Mouse (Mus musculus): ENCODE data around the gene Lrp3. TPM values are rescaled to one million over a fixed set of nuclear protein-coding genes. Genes with fewer than 3 reads are reported as not detected.

Lrp3 gene
- total and polyA plus RNA-seq, 2 experiments from 2014 or later: 21.7 to 159 TPM

GRCm38 (mm10) chr7:35220694-35221365 lies 5.5 kb upstream of the Lrp3 start:
- H3K9me3 ChIP-seq (ENCODE audit: low read length): no peaks in the 10 kb centered on the region
- TF ChIP-seq CTCF (IDR thresholded peaks at IDR 0.05): no peak
- no peaks in the 10 kb centered on the region for H3K36me3 ChIP-seq (ENCODE audit: insufficient read depth, low read length)
- no peak for ATAC-seq (ENCODE audit: low FRiP score)
- H3K4me3 ChIP-seq (ENCODE audit: low read depth, low read length): no peak overlapping the region
- DNase-seq (ENCODE audit: low spot score): no peak
- H3K27me3 ChIP-seq (ENCODE audit: insufficient read depth, low read length): no peaks in the 10 kb centered on the region
- WGBS: 82% methylated on average over 9 of the region's 9 CpGs
- no peak overlapping the region for H3K9ac ChIP-seq (replicated peaks; ENCODE audit: low read length, poor library complexity, severe bottlenecking)
- H3K4me2 ChIP-seq (ENCODE audit: low read depth, low read length, poor library complexity, severe bottlenecking): no peak overlapping the region
- H3K27ac ChIP-seq (ENCODE audit: low read depth, low read length): no peak overlapping the region
- no peaks in the 10 kb centered on the region for H3K4me1 ChIP-seq (ENCODE audit: insufficient read depth, low read length)

DNA sequence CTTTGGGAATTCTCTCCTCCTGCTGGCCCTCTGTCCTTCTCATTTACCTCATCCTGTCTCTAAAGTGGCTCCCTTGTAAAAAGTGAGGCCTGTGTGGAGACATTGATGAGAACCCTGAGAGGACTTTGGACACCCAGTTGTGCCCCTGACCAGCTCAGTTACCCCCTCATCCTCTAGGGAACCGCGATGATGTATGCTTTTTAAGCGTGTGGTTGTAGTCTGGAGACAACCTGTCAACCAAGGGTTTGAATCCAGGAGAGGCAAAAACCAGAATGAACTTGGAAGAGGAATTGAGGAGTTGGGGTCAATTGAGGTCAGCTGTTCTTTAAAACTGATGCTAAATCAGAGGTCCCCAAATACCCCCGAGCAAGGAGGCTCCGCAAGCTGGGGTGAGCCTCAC lies 433 bp upstream of the Lrp3 start:
- no peaks in the 10 kb centered on the region for H3K9me3 ChIP-seq (ENCODE audit: low read length)
- H3K27ac ChIP-seq (ENCODE audit: low read depth, low read length): peak overlapping the region; percentile 90
- peak overlapping the region; percentile 97 for H3K9ac ChIP-seq (replicated peaks; ENCODE audit: low read length, poor library complexity, severe bottlenecking)
- H3K4me2 ChIP-seq (ENCODE audit: low read depth, low read length, poor library complexity, severe bottlenecking): peak overlapping the region; percentile 77
- 55% methylated on average over 5 of the region's 5 CpGs for WGBS
- no peaks in the 10 kb centered on the region for H3K27me3 ChIP-seq (ENCODE audit: insufficient read depth, low read length)
- peaks cover 9% of the 10 kb centered on the region; the same call in 1 of the 2 replicates for H3K36me3 ChIP-seq (ENCODE audit: insufficient read depth, low read length)
- no peak for TF ChIP-seq CTCF (IDR thresholded peaks at IDR 0.05)
- peak; percentile 18 for DNase-seq (ENCODE audit: low spot score)
- H3K4me1 ChIP-seq (ENCODE audit: insufficient read depth, low read length): peaks cover 8% of the 10 kb centered on the region; the same call in 1 of the 2 replicates
- ATAC-seq (ENCODE audit: low FRiP score): no peak
- peak overlapping the region; percentile 87 for H3K4me3 ChIP-seq (ENCODE audit: low read depth, low read length)

DNA sequence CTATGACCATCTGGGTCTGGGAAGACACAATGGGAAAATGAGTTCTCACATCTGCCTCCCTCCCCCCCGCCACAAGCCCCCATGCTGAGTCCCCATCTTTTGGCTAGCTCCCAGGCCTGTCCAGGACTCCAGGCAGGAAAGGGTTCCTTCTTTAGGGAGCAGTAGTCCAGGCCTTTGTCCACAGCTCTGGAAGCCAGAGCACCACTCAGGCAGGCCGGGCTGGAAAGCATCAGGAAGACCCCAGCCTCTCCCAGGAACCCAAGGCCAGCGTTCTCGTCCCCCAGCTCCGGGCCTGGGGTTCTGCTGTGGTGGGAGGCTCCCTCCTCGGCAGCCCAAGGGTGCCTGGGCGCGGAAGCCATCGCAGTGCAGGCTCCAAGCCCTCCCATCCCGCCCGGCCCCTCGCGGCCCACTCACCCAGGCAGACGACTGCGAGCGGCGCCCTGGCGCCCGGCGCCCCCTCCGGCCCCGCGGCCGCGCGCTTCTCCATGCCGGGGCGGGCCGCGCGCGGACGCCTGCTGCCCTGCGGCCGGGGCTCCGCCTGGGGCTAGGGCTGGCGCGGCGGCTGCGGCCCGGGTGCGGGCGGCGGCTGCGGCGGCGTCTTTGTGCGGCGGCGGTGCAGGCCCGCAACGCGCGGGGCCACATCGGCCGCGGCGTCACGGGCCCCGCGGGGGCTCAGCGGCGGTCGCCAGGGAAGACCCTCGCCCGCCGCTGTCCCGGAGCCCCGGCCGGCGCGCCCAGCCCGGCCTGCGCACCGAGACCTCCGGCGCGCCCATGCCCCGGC lies 666 bp downstream of the Lrp3 start:
- Histone ChIP-seq H3K4me1 (ENCODE audit: insufficient read depth, low read length) (peaks cover 8% of the 10 kb centered on the region; the same call in 1 of the 2 replicates), H3K9me3 (ENCODE audit: low read length) (no peaks in the 10 kb centered on the region), H3K27ac (ENCODE audit: low read depth, low read length) (peak overlapping the region; percentile 90), H3K36me3 (ENCODE audit: insufficient read depth, low read length) (peaks cover 16% of the 10 kb centered on the region; the same call in 1 of the 2 replicates), H3K4me2 (ENCODE audit: low read depth, low read length, poor library complexity, severe bottlenecking) (peak overlapping the region; percentile 77), H3K27me3 (ENCODE audit: insufficient read depth, low read length) (no peaks in the 10 kb centered on the region), H3K9ac (replicated peaks; ENCODE audit: low read length, poor library complexity, severe bottlenecking) (peak overlapping the region; percentile 97), H3K4me3 (ENCODE audit: low read depth, low read length) (peak overlapping the region; percentile 87)
- peak; percentile 44 for DNase-seq (ENCODE audit: low spot score)
- peak; percentile 56 for ATAC-seq (ENCODE audit: low FRiP score)
- no peak for TF ChIP-seq CTCF (IDR thresholded peaks at IDR 0.05)
- WGBS: 0% methylated on average over 29 of the region's 79 CpGs

DNA sequence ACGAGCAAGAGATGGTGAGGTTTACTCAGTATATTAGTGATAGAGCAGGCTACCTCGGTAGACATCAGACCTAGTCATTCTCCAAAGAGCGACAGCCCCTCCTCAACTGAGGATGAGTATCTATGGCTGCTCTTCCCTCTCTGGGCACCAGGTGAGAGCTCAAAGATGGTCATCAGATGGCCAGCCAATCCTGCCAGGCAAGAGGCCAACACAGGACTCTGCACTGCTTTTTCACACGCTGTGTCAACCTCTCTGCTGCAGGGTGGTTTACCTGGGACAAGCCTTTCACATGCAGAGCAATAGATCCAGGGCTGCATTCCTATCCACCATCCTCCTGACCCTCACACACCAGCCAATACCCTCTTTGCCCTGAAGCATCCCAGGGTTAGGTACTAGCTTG lies 3.5 kb downstream of the Lrp3 start:
- no peak for TF ChIP-seq CTCF (IDR thresholded peaks at IDR 0.05)
- 99% methylated on average over 4 of the region's 4 CpGs for WGBS
- no peak overlapping the region for H3K9ac ChIP-seq (replicated peaks; ENCODE audit: low read length, poor library complexity, severe bottlenecking)
- no peak overlapping the region for H3K4me2 ChIP-seq (ENCODE audit: low read depth, low read length, poor library complexity, severe bottlenecking)
- H3K4me1 ChIP-seq (ENCODE audit: insufficient read depth, low read length): peaks cover 8% of the 10 kb centered on the region; the same call in 1 of the 2 replicates
- no peak overlapping the region for H3K4me3 ChIP-seq (ENCODE audit: low read depth, low read length)
- ATAC-seq (ENCODE audit: low FRiP score) (no peak), DNase-seq (ENCODE audit: low spot score) (no peak)
- H3K9me3 ChIP-seq (ENCODE audit: low read length): no peaks in the 10 kb centered on the region
- no peaks in the 10 kb centered on the region for H3K27me3 ChIP-seq (ENCODE audit: insufficient read depth, low read length)
- H3K27ac ChIP-seq (ENCODE audit: low read depth, low read length): no peak overlapping the region
- peaks cover 23% of the 10 kb centered on the region; the same call in 1 of the 2 replicates for H3K36me3 ChIP-seq (ENCODE audit: insufficient read depth, low read length)

- no peak for TF ChIP-seq CTCF (IDR thresholded peaks at IDR 0.05)
- DNase-seq (ENCODE audit: low spot score): no peak
- H3K4me2 ChIP-seq (ENCODE audit: low read depth, low read length, poor library complexity, severe bottlenecking): no peak overlapping the region
- no peak overlapping the region for H3K4me3 ChIP-seq (ENCODE audit: low read depth, low read length)
- no peak overlapping the region for H3K27ac ChIP-seq (ENCODE audit: low read depth, low read length)
- no peak for ATAC-seq (ENCODE audit: low FRiP score)
- no peaks in the 10 kb centered on the region for H3K4me1 ChIP-seq (ENCODE audit: insufficient read depth, low read length)
- no peak overlapping the region for H3K9ac ChIP-seq (replicated peaks; ENCODE audit: low read length, poor library complexity, severe bottlenecking)
- no peaks in the 10 kb centered on the region for H3K9me3 ChIP-seq (ENCODE audit: low read length)
- peaks cover 58% of the 10 kb centered on the region for H3K36me3 ChIP-seq (ENCODE audit: insufficient read depth, low read length)
- no peaks in the 10 kb centered on the region for H3K27me3 ChIP-seq (ENCODE audit: insufficient read depth, low read length)
Measured at GRCm38 (mm10) chr7:35199755-35200154, 15.5 kb downstream of the Lrp3 start.

Data from midbrain, postnatal 0 days (tissue).